Mouse (Mus musculus) heart, adult 2 months (tissue): ENCODE data around the gene Stam.

Experiments used
- CTCF ChIP-seq: fragments of 200-600 bp; IDR thresholded peaks from 2 replicates; pipeline ENCODE4 v1.8.1; 2022; ENCODE audit warnings: antibody characterized with exemption, mild to moderate bottlenecking, moderate library complexity
- EP300 ChIP-seq: fragments of 200-500 bp; IDR thresholded peaks from 2 replicates; pipeline ENCODE4 v1.6.1; 2011; ENCODE audit warnings: low read depth, low read length, control low read depth; ENCODE audit not compliant: insufficient read depth
- POLR2A ChIP-seq: fragments of 200-500 bp; IDR thresholded peaks from 2 replicates; pipeline ENCODE4 v1.6.1; 2011; ENCODE audit warnings: mild to moderate bottlenecking, low read depth, low read length, control low read depth; ENCODE audit not compliant: insufficient read depth

DNA sequence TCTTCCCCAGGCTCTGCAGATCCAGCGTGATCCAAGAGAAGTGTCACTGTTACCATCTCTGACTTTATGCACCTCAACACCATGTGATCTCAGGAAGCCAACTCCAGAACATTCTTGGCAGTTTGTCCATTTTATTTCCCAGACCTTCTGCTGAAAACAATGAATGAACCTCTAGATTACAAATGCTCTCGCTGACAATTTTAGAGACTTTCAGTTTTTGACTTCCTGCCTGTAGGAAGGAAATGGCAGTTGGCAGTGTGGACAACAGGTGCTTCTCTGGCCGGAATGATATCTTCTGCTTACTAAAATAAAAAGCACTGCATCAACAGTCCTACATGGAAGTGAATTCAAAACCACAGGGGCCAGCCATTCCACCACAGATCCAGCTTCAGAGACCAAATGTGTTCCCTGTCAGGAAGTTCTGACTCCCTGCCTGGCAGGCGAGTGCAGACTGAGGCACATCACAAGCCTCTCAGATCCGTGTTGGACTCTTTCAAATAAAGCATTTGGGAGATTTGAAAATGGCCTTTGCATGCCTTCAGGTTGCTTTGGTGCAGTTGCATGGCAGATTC, 90.6 kb downstream of the Stam start:
- TF ChIP-seq CTCF (no peak), POLR2A (no peak), EP300 (no peak)
